Mouse (Mus musculus) forebrain, embryonic 16.5 days (tissue): ENCODE data around the gene Ube2e2. TPM values are rescaled to one million over a fixed set of nuclear protein-coding genes. Genes with fewer than 3 reads are reported as not detected.
"Not testable (repeated sequence)": the region's sequence is repeated elsewhere in the genome, so short reads cannot be mapped to it uniquely, and the experiment has no call there.

Source experiments
- ATAC-seq: fragments of 200-750 bp; cut with Nextera tagmentation; 2 replicates; pipeline ENCODE4 v1.8.0; 2017; ENCODE audit warnings: mild to moderate bottlenecking, moderate library complexity
- H3K27ac ChIP-seq: fragments of 300-500 bp; sonication (generic); 2 replicates; pipeline ENCODE4 v1.5.1; 2014; ENCODE audit warnings: low read length, control low read depth
- H3K27me3 ChIP-seq: fragments of 300-500 bp; sonication (generic); replicated peaks from 2 replicates; pipeline ENCODE4 v1.6.1; 2014; ENCODE audit warnings: low read length; ENCODE audit not compliant: control insufficient read depth, insufficient read depth
- H3K36me3 ChIP-seq: fragments of 300-500 bp; sonication (generic); 2 replicates; pipeline ENCODE4 v1.6.1; 2014; ENCODE audit not compliant: control insufficient read depth, insufficient read depth
- H3K4me1 ChIP-seq: fragments of 300-500 bp; sonication (generic); replicated peaks from 2 replicates; pipeline ENCODE4 v1.6.1; 2014; ENCODE audit warnings: low read length; ENCODE audit not compliant: control insufficient read depth, insufficient read depth
- H3K4me2 ChIP-seq: fragments of 300-500 bp; sonication (generic); 2 replicates; pipeline ENCODE4 v1.6.1; 2014; ENCODE audit warnings: mild to moderate bottlenecking, low read length, control low read depth
- H3K4me3 ChIP-seq: fragments of 300-500 bp; sonication (generic); replicated peaks from 2 replicates; pipeline ENCODE4 v1.5.1; 2014; ENCODE audit warnings: mild to moderate bottlenecking, low read length, control low read depth
- H3K9ac ChIP-seq: fragments of 300-500 bp; sonication (generic); replicated peaks from 2 replicates; pipeline ENCODE4 v1.6.1; 2014; ENCODE audit warnings: low read depth, low read length, control low read depth
- H3K9me3 ChIP-seq: fragments of 300-500 bp; sonication (generic); 2 replicates; pipeline ENCODE4 v1.6.1; 2016; ENCODE audit warnings: low read length; ENCODE audit not compliant: control insufficient read depth
- WGBS: fragments of 180-500 bp; shearing (Covaris S2); extraction: QIAGEN DNeasy Blood & Tissue Kit; methylation state at CpG from one replicate; pipeline ENCODE4 v1.1.7; 2014; 5-methylcytosine and 5-hydroxymethylcytosine counted together
- polyA plus RNA-seq: library from polyadenylated mRNA; unstranded; fragments of >200 nt; fragmentation: Nextera tagmentation; extraction: Ambion mirVana; gene quantifications from 2 replicates; pipeline ENCODE4 v1.2.1, GENCODE M21; 2015

Ube2e2 gene
- polyA plus RNA-seq, 1 experiment from 2014 or later: 125 TPM

DNA sequence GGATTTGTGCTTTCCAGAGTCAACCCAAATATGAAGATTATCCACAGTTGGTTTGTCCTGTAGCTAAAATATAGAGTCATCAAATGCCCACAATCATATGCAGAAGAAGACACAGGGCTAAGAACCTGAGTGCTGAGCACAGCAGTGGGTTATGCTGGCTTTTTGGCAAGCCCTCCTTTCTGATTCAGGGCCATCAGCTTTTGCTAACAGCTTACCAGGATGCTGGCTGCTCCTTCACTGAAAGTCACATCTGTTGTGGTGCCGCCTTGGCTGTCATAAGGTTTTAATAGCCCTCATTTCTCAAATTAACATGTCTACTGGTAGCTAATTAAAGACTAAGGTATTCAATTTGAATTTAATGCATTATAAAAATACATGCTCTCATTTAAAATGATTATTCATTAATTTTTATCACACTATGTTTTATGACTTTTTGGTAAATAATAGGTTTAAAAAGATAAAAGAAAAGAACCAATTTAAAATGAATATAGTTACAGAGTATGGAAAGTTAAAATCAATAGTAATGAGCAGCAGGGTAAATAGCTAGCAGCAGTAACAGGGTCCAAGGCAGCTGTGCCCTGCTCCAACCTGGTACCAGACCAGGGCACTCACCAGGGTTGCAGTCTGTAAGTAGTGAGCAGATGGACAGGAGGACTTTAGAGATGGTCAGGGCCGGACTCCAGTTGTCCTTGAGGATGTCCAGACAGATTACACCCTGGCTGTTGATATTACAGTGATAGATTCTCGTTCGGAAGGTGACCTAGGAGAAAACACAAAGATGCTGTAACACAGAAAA is 307.6 kb downstream of the Ube2e2 start:
- no peak overlapping the region for H3K4me3 ChIP-seq
- peak; percentile 91 for ATAC-seq
- no peak overlapping the region for H3K9ac ChIP-seq
- no peaks in the 10 kb centered on the region for H3K9me3 ChIP-seq
- 0 out of 2 replicates have a peak, but pooled peaks cover 9% of the 10 kb centered on the region for H3K4me1 ChIP-seq
- no peaks in the 10 kb centered on the region for H3K27me3 ChIP-seq
- no peaks in the 10 kb centered on the region for H3K36me3 ChIP-seq
- 67% methylated on average over 4 of the region's 4 CpGs for WGBS
- H3K4me2 ChIP-seq: no peak overlapping the region
- peak overlapping the region; percentile 39; the same call in 1 of the 2 replicates for H3K27ac ChIP-seq

GRCm38 (mm10) chr14:18581735-18582134 is 312.3 kb downstream of the Ube2e2 start:
- no peak overlapping the region for H3K9ac ChIP-seq
- no peaks in the 10 kb centered on the region for H3K27me3 ChIP-seq
- 0 out of 2 replicates have a peak, but pooled peaks cover 7% of the 10 kb centered on the region for H3K4me1 ChIP-seq
- WGBS: 90% methylated on average over 4 of the region's 4 CpGs
- no peak overlapping the region for H3K4me2 ChIP-seq
- no peak for ATAC-seq
- H3K9me3 ChIP-seq: no peaks in the 10 kb centered on the region
- no peak overlapping the region for H3K27ac ChIP-seq
- H3K36me3 ChIP-seq: no peaks in the 10 kb centered on the region
- no peak overlapping the region for H3K4me3 ChIP-seq

- Histone ChIP-seq H3K4me1 (peaks cover 6% of the 10 kb centered on the region), H3K27me3 (no peaks in the 10 kb centered on the region), H3K27ac (no peak overlapping the region), H3K9ac (no peak overlapping the region), H3K4me2 (no peak overlapping the region), H3K36me3 (no peaks in the 10 kb centered on the region), H3K4me3 (no peak overlapping the region), H3K9me3 (no peaks in the 10 kb centered on the region)
- ATAC-seq: no peak
- WGBS: 47% methylated on average over 2 of the region's 2 CpGs
These were observed 319.3 kb downstream of the Ube2e2 start for GRCm38 (mm10) chr14:18574756-18575155.

DNA sequence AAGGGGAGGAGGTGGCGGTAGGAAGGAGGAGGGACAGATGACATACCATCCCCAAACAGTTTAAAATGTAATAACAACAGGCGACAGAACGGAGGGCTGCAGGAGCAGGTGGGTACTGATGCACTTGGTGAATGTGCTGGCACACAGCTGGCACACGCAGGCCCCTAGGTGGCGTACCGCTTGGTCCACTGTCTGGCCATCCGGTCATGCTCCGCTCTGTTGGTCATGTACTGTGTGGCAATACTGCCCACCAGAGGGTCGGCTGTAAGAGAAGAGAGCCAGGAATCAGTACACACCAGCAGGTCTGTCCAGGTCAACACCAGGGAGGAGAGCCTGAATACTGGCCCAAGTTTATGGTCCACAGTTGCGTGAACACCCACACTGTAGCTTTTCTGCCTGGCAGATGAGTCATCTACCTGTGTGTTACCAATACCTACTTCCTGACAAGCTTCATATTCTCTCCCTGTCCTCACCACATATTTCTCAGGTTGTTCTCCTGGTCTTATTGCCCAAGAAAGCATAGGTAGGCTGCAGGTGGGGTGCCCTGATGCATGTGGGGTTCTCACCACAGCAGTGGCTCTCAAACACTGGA is 319.8 kb downstream of the Ube2e2 start:
- no peak overlapping the region for H3K27ac ChIP-seq
- peaks cover 6% of the 10 kb centered on the region for H3K4me1 ChIP-seq
- H3K36me3 ChIP-seq: no peaks in the 10 kb centered on the region
- no peaks in the 10 kb centered on the region for H3K9me3 ChIP-seq
- no peak overlapping the region for H3K9ac ChIP-seq
- ATAC-seq: peak; percentile 56
- no peak overlapping the region for H3K4me3 ChIP-seq
- no peak overlapping the region for H3K4me2 ChIP-seq
- 55% methylated on average over 10 of the region's 10 CpGs for WGBS
- H3K27me3 ChIP-seq: no peaks in the 10 kb centered on the region

- Histone ChIP-seq H3K9me3 (no peaks in the 10 kb centered on the region), H3K27me3 (no peaks in the 10 kb centered on the region), H3K27ac (no peak overlapping the region), H3K4me1 (peaks cover 6% of the 10 kb centered on the region), H3K4me3 (no peak overlapping the region), H3K4me2 (no peak overlapping the region), H3K36me3 (no peaks in the 10 kb centered on the region), H3K9ac (no peak overlapping the region)
- WGBS: 6% methylated on average over 4 of the region's 4 CpGs
- peak; percentile 84 for ATAC-seq
These were observed 320.6 kb downstream of the Ube2e2 start for GRCm38 (mm10) chr14:18573286-18573956.

- no peak overlapping the region for H3K9ac ChIP-seq
- no peak overlapping the region for H3K4me2 ChIP-seq
- no peak overlapping the region for H3K4me3 ChIP-seq
- H3K4me1 ChIP-seq: peaks cover 6% of the 10 kb centered on the region
- 13% methylated on average over 4 of the region's 4 CpGs for WGBS
- no peaks in the 10 kb centered on the region for H3K27me3 ChIP-seq
- H3K27ac ChIP-seq: no peak overlapping the region
- peak; percentile 50; the same call in 1 of the 2 replicates for ATAC-seq
- H3K9me3 ChIP-seq: no peaks in the 10 kb centered on the region
- H3K36me3 ChIP-seq: no peaks in the 10 kb centered on the region
These were observed 321.2 kb downstream of the Ube2e2 start for GRCm38 (mm10) chr14:18572852-18573251.

DNA sequence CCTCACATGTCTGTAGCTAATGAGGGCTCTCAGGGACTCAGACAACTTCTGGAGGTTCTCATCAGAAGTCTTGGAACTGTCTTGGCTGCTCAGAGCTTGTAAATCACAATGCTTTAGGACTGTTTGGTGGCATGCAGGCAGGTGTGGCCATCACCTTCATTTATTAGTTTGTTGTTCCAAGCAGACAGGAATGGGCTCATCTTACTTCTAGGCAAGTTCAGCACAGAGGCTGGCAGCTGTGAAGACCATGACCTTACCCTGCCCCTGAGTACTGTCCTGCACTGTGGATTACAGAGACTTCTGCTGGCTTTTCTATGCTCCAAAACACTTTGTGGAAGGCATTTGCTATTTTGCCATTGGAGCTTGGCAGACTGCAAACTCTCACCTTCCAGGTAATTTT is 324.5 kb downstream of the Ube2e2 start:
- Histone ChIP-seq H3K4me2 (no peak overlapping the region), H3K27me3 (no peaks in the 10 kb centered on the region), H3K4me3 (no peak overlapping the region), H3K9me3 (no peaks in the 10 kb centered on the region), H3K4me1 (peaks cover 6% of the 10 kb centered on the region), H3K36me3 (no peaks in the 10 kb centered on the region), H3K9ac (no peak overlapping the region), H3K27ac (no peak overlapping the region)
- ATAC-seq: no peak

- not testable (repeated sequence) for ATAC-seq, H3K4me2 ChIP-seq, H3K9ac ChIP-seq, H3K4me3 ChIP-seq, H3K9me3 ChIP-seq, H3K4me1 ChIP-seq, H3K27ac ChIP-seq, H3K27me3 ChIP-seq, H3K36me3 ChIP-seq
- 92% methylated on average over 8 of the region's 8 CpGs for WGBS
These were observed 329.1 kb downstream of the Ube2e2 start for GRCm38 (mm10) chr14:18564999-18565398.

- no peak overlapping the region for H3K4me3 ChIP-seq
- H3K9me3 ChIP-seq: no peaks in the 10 kb centered on the region
- no peaks in the 10 kb centered on the region for H3K27me3 ChIP-seq
- ATAC-seq: no peak
- 59% methylated on average over 1 of the region's 1 CpGs for WGBS
- no peak overlapping the region for H3K9ac ChIP-seq
- no peaks in the 10 kb centered on the region for H3K36me3 ChIP-seq
- no peak overlapping the region for H3K27ac ChIP-seq
- H3K4me1 ChIP-seq: peaks cover 4% of the 10 kb centered on the region; the same call in 1 of the 2 replicates
- H3K4me2 ChIP-seq: no peak overlapping the region
These were observed 338.8 kb downstream of the Ube2e2 start for GRCm38 (mm10) chr14:18555287-18555686.
